Mouse (Mus musculus) ES-Bruce4 (cell line): ENCODE measurements around the gene Prrc2a.

Source experiments
- CTCF ChIP-seq: IDR thresholded peaks from one replicate; pipeline ENCODE4 v1.8.1; 2011; ENCODE audit warnings: low read depth, low read length
- EP300 ChIP-seq: IDR thresholded peaks from 2 replicates; pipeline ENCODE4 v1.6.1; 2011; ENCODE audit warnings: low read depth, low read length; ENCODE audit not compliant: insufficient read depth
- POLR2A ChIP-seq: IDR thresholded peaks from one replicate; pipeline ENCODE4 v1.8.1; 2011; ENCODE audit warnings: low read length; ENCODE audit not compliant: insufficient read depth

DNA sequence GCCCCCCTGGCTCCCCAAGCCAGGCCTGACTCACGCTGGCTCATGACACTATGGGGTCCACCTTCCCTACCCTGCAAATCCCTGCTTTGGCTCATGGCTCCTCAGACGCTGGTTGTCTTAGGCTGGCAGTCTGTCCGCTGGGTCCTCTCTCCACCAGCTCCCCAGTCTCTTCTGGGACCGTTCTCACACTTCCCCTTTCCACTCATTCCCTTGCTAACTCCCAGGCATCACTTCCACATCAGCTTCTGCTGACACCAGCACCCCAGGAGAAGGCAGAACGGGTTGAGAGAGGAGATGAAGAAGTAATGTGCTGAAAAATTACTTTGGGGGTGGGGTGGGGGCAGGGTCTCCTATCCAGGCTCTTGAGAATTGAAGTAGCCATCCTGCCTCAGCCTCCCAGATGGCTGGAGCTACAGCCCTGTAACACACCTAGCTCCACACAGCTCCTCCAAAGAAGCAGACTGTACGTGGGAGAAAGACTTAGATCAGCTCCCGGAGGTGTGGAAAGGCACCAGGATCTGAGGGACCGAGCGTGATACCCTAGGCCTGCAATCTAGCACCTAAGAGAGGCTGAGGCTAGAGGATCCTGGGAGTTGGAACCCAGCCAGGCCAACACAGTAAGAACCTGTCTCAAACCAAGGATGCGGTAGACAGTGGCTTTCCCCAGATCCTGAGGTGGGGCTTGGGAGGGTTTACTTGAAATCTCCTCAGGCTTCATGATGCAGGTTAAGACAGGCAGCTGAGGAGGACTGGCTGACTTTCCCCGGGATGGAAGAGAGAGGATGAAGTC is 7.9 kb upstream of the Prrc2a start:
- TF ChIP-seq EP300 (no peak), POLR2A (no peak), CTCF (no peak)
